Mouse (Mus musculus): ENCODE measurements at regions not wholly inside any gene's neighbourhood (a gene's known extent, or its start where the extent isn't known, plus 50 kb on each side); places are given as distances from the start of the nearest gene placed in this dataset.

- no peaks in the 10 kb centered on the region for H3K36me3 ChIP-seq
- no peak overlapping the region for H3K4me2 ChIP-seq (replicated peaks)
- H3K4me3 ChIP-seq (replicated peaks), result no peak overlapping the region
- no peak overlapping the region for H3K9ac ChIP-seq
- no peaks in the 10 kb centered on the region for H3K9me3 ChIP-seq (replicated peaks)
- H3K27me3 ChIP-seq, result no peaks in the 10 kb centered on the region
- WGBS, result 72% methylated on average over 3 of the region's 3 CpGs
- ATAC-seq (ENCODE audit: insufficient number of reproducible peaks, low FRiP score, low TSS enrichment, low read depth), result no peak
- H3K4me1 ChIP-seq, result no peaks in the 10 kb centered on the region
- no peak overlapping the region for H3K27ac ChIP-seq (replicated peaks)
Observed at GRCm38 (mm10) chr10:99959279-99959678, 56.2 kb upstream of the Kitl start.

DNA sequence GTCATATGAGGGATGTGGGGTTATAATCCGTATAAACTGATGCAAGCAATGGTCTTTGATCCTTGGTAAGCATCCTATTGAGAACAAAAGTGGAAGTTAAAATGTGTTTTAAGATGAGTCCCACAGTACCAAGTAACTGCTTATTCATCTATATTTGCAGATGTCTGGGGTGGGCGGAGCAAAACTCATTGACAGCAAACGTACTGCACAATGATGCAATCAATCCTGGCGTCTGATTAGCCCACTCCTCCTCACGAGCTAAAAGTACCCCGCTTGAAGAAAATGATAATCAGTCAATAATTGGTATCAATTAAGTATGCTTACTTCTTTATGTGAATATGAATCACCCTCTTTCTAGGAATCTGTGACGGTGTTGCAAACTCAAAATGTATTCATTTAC lies 62.9 kb upstream of the Kitl start:
- ATAC-seq (ENCODE audit: insufficient number of reproducible peaks, low FRiP score, low TSS enrichment, low read depth), result no peak
- no peaks in the 10 kb centered on the region for H3K9me3 ChIP-seq (replicated peaks)
- no peak overlapping the region for H3K27ac ChIP-seq (replicated peaks)
- no peak overlapping the region for H3K9ac ChIP-seq
- no peaks in the 10 kb centered on the region for H3K36me3 ChIP-seq
- 78% methylated on average over 7 of the region's 7 CpGs for WGBS
- no peaks in the 10 kb centered on the region for H3K4me1 ChIP-seq
- H3K4me2 ChIP-seq (replicated peaks), result no peak overlapping the region
- H3K4me3 ChIP-seq (replicated peaks), result no peak overlapping the region
- H3K27me3 ChIP-seq, result no peaks in the 10 kb centered on the region

- no peak overlapping the region for H3K4me2 ChIP-seq (replicated peaks)
- no peak overlapping the region for H3K4me3 ChIP-seq (replicated peaks)
- H3K9ac ChIP-seq, result no peak overlapping the region
- no peak overlapping the region for H3K27ac ChIP-seq (replicated peaks)
- no peaks in the 10 kb centered on the region for H3K9me3 ChIP-seq (replicated peaks)
- WGBS, result 65% methylated on average over 4 of the region's 4 CpGs
- no peaks in the 10 kb centered on the region for H3K27me3 ChIP-seq
- no peak for ATAC-seq (ENCODE audit: insufficient number of reproducible peaks, low FRiP score, low TSS enrichment, low read depth)
- no peaks in the 10 kb centered on the region for H3K4me1 ChIP-seq
- no peaks in the 10 kb centered on the region for H3K36me3 ChIP-seq
Observed at GRCm38 (mm10) chr10:99951718-99952117, 63.7 kb upstream of the Kitl start.

GRCm38 (mm10) chr10:99951316-99951715 lies 64.1 kb upstream of the Kitl start:
- 79% methylated on average over 6 of the region's 6 CpGs for WGBS
- Histone ChIP-seq H3K9ac (no peak overlapping the region), H3K27me3 (no peaks in the 10 kb centered on the region), H3K4me3 (replicated peaks) (no peak overlapping the region), H3K4me2 (replicated peaks) (no peak overlapping the region), H3K27ac (replicated peaks) (no peak overlapping the region), H3K9me3 (replicated peaks) (no peaks in the 10 kb centered on the region), H3K4me1 (no peaks in the 10 kb centered on the region), H3K36me3 (no peaks in the 10 kb centered on the region)
- no peak for ATAC-seq (ENCODE audit: insufficient number of reproducible peaks, low FRiP score, low TSS enrichment, low read depth)

GRCm38 (mm10) chr10:99948740-99949139 lies 66.7 kb upstream of the Kitl start:
- Histone ChIP-seq H3K9ac (no peak overlapping the region), H3K27me3 (no peaks in the 10 kb centered on the region), H3K4me3 (replicated peaks) (no peak overlapping the region), H3K27ac (replicated peaks) (no peak overlapping the region), H3K4me2 (replicated peaks) (no peak overlapping the region), H3K4me1 (no peaks in the 10 kb centered on the region), H3K9me3 (replicated peaks) (no peaks in the 10 kb centered on the region), H3K36me3 (no peaks in the 10 kb centered on the region)
- 76% methylated on average over 3 of the region's 3 CpGs for WGBS
- no peak for ATAC-seq (ENCODE audit: insufficient number of reproducible peaks, low FRiP score, low TSS enrichment, low read depth)

DNA sequence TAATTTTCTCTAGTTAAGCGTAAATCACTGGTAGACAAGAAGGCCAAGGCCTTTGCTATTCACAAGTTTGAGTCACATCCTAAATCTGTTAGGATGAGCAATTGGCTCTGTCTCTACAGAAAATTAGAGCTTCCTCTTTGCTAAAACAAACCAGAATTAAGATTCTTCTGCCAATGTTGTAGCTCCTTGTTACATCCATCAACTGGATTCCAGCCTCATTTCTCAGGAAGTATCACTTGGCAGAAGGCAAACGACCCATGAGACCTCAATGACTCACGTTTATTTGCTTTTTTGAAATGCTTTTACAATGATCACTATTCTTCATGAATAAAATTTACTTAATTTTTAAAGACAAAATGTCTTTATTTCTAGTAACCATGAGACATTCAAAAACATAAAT lies 70.0 kb upstream of the Kitl start:
- Histone ChIP-seq H3K4me2 (replicated peaks) (no peak overlapping the region), H3K4me3 (replicated peaks) (no peak overlapping the region), H3K36me3 (no peaks in the 10 kb centered on the region), H3K9ac (no peak overlapping the region), H3K27me3 (no peaks in the 10 kb centered on the region), H3K9me3 (replicated peaks) (no peaks in the 10 kb centered on the region), H3K4me1 (no peaks in the 10 kb centered on the region), H3K27ac (replicated peaks) (no peak overlapping the region)
- 63% methylated on average over 3 of the region's 3 CpGs for WGBS
- ATAC-seq (ENCODE audit: insufficient number of reproducible peaks, low FRiP score, low TSS enrichment, low read depth), result no peak

DNA sequence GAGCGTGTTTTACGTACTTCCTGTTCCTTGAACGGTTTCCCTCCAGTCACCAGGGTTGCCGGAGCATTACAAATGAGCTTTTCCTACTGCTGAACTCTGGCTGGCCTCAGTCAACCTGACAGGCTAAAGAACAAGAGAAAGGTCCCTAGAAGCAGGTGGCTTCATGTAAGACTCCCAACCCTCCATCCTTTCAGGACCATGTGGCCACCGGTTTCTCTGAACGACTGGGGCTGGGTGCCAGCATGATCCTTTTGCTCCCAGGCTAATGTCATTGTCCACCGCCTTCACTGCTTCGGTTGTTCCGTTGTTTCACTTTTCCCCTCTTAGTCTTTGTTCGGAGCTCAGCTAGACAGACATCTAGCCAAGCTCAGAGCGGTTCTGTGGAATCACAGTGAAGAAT lies 73.8 kb upstream of the Kitl start:
- no peak overlapping the region for H3K4me3 ChIP-seq (replicated peaks)
- H3K9me3 ChIP-seq (replicated peaks), result no peaks in the 10 kb centered on the region
- H3K27ac ChIP-seq (replicated peaks), result no peak overlapping the region
- H3K27me3 ChIP-seq, result no peaks in the 10 kb centered on the region
- no peaks in the 10 kb centered on the region for H3K4me1 ChIP-seq
- WGBS, result 80% methylated on average over 11 of the region's 11 CpGs
- H3K36me3 ChIP-seq, result no peaks in the 10 kb centered on the region
- no peak for ATAC-seq (ENCODE audit: insufficient number of reproducible peaks, low FRiP score, low TSS enrichment, low read depth)
- H3K4me2 ChIP-seq (replicated peaks), result no peak overlapping the region
- H3K9ac ChIP-seq, result no peak overlapping the region

DNA sequence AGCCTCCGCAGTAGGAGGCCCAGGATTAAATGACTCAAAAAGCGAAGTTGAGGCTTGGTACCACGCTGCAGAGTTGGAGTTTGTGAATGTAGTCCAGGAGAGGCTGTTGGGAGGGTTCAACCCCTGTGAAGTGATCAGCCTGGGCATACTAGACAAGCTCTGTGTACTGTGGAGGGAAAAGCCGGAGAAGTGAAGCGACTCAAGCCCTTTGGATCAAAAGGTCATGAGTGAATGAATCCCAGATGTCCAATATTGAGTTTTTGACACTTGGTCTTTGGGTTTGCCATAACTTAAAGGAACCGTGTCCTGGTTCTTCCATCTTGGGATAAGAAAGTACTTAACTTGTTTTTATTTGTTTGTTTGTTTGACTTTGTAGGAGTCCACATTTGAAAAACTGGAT lies 76.5 kb upstream of the Kitl start:
- Histone ChIP-seq H3K4me1 (no peaks in the 10 kb centered on the region), H3K4me2 (replicated peaks) (no peak overlapping the region), H3K4me3 (replicated peaks) (no peak overlapping the region), H3K36me3 (no peaks in the 10 kb centered on the region), H3K9ac (no peak overlapping the region), H3K9me3 (replicated peaks) (no peaks in the 10 kb centered on the region), H3K27me3 (no peaks in the 10 kb centered on the region), H3K27ac (replicated peaks) (no peak overlapping the region)
- ATAC-seq (ENCODE audit: insufficient number of reproducible peaks, low FRiP score, low TSS enrichment, low read depth), result no peak
- WGBS, result 56% methylated on average over 6 of the region's 6 CpGs

GRCm38 (mm10) chr10:99937921-99938618 lies 77.4 kb upstream of the Kitl start:
- Histone ChIP-seq H3K4me1 (no peaks in the 10 kb centered on the region), H3K4me2 (replicated peaks) (no peak overlapping the region), H3K9ac (no peak overlapping the region), H3K4me3 (replicated peaks) (no peak overlapping the region), H3K9me3 (replicated peaks) (no peaks in the 10 kb centered on the region), H3K27ac (replicated peaks) (no peak overlapping the region), H3K27me3 (no peaks in the 10 kb centered on the region), H3K36me3 (no peaks in the 10 kb centered on the region)
- no peak for ATAC-seq (ENCODE audit: insufficient number of reproducible peaks, low FRiP score, low TSS enrichment, low read depth)
- WGBS, result 80% methylated on average over 1 of the region's 1 CpGs

- H3K4me2 ChIP-seq (replicated peaks), result no peak overlapping the region
- H3K27me3 ChIP-seq, result no peaks in the 10 kb centered on the region
- 0 out of 2 replicates have a peak, but pooled peaks cover 3% of the 10 kb centered on the region for H3K4me1 ChIP-seq
- no peaks in the 10 kb centered on the region for H3K9me3 ChIP-seq (replicated peaks)
- no peak for ATAC-seq (ENCODE audit: insufficient number of reproducible peaks, low FRiP score, low TSS enrichment, low read depth)
- H3K36me3 ChIP-seq, result no peaks in the 10 kb centered on the region
- no peak overlapping the region for H3K9ac ChIP-seq
- H3K4me3 ChIP-seq (replicated peaks), result no peak overlapping the region
- WGBS, result 91% methylated on average over 6 of the region's 6 CpGs
- H3K27ac ChIP-seq (replicated peaks), result no peak overlapping the region
Observed at GRCm38 (mm10) chr10:99929191-99929590, 86.2 kb upstream of the Kitl start.

DNA sequence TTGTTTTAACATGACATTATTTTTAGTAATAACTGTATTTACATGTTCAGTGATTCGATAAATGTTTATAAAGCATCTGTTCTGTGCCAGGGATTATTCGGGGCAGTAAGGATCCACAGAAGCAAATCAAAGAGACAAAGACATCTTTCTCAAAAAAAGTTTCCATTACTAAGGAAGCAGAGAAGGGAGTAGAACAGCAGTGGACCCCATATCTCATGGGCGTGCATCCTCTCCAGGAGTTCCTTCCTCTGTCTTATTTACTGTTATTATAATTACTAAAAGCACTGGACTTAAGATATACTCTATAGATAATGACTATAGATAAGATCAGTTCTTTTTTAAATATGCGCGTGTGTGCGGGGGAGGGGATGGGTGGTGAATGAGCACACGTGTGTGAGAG lies 87.5 kb upstream of the Kitl start:
- Histone ChIP-seq H3K27ac (replicated peaks) (no peak overlapping the region), H3K4me2 (replicated peaks) (no peak overlapping the region), H3K4me1 (0 out of 2 replicates have a peak, but pooled peaks cover 3% of the 10 kb centered on the region), H3K36me3 (no peaks in the 10 kb centered on the region), H3K9ac (no peak overlapping the region), H3K9me3 (replicated peaks) (no peaks in the 10 kb centered on the region), H3K27me3 (no peaks in the 10 kb centered on the region), H3K4me3 (replicated peaks) (no peak overlapping the region)
- 83% methylated on average over 7 of the region's 7 CpGs for WGBS
- ATAC-seq (ENCODE audit: insufficient number of reproducible peaks, low FRiP score, low TSS enrichment, low read depth), result no peak

DNA sequence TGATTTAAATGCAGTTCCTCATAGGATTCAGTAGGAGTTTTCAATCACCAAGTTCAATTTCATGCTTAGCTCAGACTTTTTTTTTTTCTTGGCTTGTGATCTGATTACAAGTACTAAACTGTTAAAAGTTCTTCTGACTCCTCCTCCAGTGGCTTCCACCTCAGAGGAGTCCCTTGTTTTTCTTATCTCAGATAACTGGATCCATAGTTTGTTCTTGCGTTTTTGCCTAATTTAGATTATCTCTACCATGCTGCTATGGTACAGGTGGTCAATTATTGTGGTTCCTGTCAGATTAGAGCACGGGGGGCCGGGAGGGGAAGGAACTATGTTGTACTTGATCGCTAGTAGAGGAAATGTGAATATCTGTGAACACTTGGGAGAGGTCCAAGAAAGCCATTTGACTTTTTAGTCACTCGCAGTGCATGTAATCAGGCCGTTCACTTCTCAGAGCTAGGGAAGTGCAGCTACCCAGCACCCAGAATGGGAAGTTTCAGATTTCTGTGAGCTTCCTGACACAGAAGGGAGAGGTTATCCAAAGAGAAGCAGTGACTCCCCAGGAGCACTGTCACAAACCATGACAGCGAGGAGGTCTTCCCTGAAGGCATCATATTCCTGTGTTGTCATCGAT lies 89.0 kb upstream of the Kitl start:
- H3K4me3 ChIP-seq (replicated peaks), result no peak overlapping the region
- H3K9me3 ChIP-seq (replicated peaks), result no peaks in the 10 kb centered on the region
- no peak for ATAC-seq (ENCODE audit: insufficient number of reproducible peaks, low FRiP score, low TSS enrichment, low read depth)
- 0 out of 2 replicates have a peak, but pooled peaks cover 3% of the 10 kb centered on the region for H3K4me1 ChIP-seq
- 43% methylated on average over 8 of the region's 8 CpGs for WGBS
- no peak overlapping the region for H3K27ac ChIP-seq (replicated peaks)
- no peaks in the 10 kb centered on the region for H3K36me3 ChIP-seq
- no peak overlapping the region for H3K4me2 ChIP-seq (replicated peaks)
- no peak overlapping the region for H3K9ac ChIP-seq
- H3K27me3 ChIP-seq, result no peaks in the 10 kb centered on the region
